Mouse (Mus musculus) liver, embryonic 14.5 days (tissue): ENCODE results near the gene Ebf1.

ENCODE experiments used
- CTCF ChIP-seq: IDR thresholded peaks from 2 replicates; pipeline ENCODE4 v1.5.1; 2016; ENCODE audit warnings: antibody characterized with exemption, low read depth, control low read depth
- EP300 ChIP-seq: IDR thresholded peaks from 2 replicates; pipeline ENCODE4 v1.6.1; 2016; ENCODE audit warnings: antibody characterized with exemption, low read depth

DNA sequence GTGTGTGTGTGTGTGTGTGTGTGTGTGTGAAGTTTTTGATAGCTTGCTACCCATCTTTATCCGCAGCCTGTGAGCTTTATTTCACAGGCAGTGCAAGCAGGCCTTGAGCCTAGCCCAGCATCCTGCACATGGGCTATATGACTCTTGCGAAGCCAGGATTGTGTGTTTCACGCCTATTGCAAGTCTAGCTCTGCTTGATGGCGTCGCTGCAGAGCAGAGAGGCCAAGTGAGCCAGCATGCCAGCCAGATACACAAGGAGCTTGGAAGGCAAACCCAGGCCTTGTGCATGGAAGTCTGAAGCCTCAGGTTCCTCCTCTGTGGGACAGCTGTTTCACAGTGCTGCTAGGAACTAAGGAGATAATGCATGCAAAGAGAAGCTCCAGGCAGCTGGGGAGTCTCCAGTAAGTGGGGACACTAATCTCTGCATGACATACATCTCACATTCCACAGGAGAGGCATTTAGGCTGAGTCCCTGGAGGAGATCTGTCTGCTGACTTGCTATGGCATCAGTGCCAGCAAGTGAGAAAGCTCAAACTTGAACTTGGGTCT is 359.2 kb downstream of the Ebf1 start:
- TF ChIP-seq CTCF: no peak
- no peak for TF ChIP-seq EP300
